15 mouse cellular contexts compared by ENCODE assay signal in genomic region chr19:25654034-25654749, GRCm38 (mm10). TPM values are rescaled to one million over a fixed set of nuclear protein-coding genes. Genes with fewer than 3 reads are reported as not detected.
DNase-seq lines count a peak whose midpoint lies in the region; ATAC-seq and TF ChIP-seq lines count a peak whose summit lies in the region.
"Had no signal": no experiment of that assay in that cellular context is flagged by ENCODE, and none has a peak within 500 bp of the region (broad histone marks: within the 10 kb centered on the region; RNA-seq: fewer than 3 reads in every experiment).

No protein-coding gene starts in this region.

- H3K79me2 ChIP-seq in myocyte (ENCODE audit: control insufficient read depth, insufficient read depth) = no peaks in the 10 kb centered on the region

- H3K27ac ChIP-seq in hindbrain, embryonic 11.5 days (ENCODE audit: low read depth, low read length) = no peak overlapping the region
- H3K27ac ChIP-seq in hindbrain, embryonic 14.5 days = no peak overlapping the region
- H3K27ac ChIP-seq in embryonic facial prominence, embryonic 14.5 days (replicated peaks; ENCODE audit: low read depth, low read length) = peak overlapping the region; percentile 58; the same call in 1 of the 2 replicates
- H3K27ac ChIP-seq: liver, embryonic 15.5 days; macrophage had no signal

- H3ac ChIP-seq in myocyte (ENCODE audit: control insufficient read depth, insufficient read length) = no peak overlapping the region

- no peak overlapping the region for H3K9ac ChIP-seq in hindbrain, embryonic 11.5 days (ENCODE audit: low read depth, low read length)
- H3K9ac ChIP-seq in hindbrain, embryonic 14.5 days = no peak overlapping the region
- no peak overlapping the region for H3K9ac ChIP-seq in embryonic facial prominence, embryonic 14.5 days (ENCODE audit: low read depth, low read length)
- H3K9ac ChIP-seq: liver, embryonic 15.5 days had no signal

- no peaks in the 10 kb centered on the region for H3K4me1 ChIP-seq in hindbrain, embryonic 11.5 days (replicated peaks; ENCODE audit: control insufficient read depth, insufficient read depth, low read length)
- no peaks in the 10 kb centered on the region for H3K4me1 ChIP-seq in hindbrain, embryonic 14.5 days (replicated peaks; ENCODE audit: control insufficient read depth, insufficient read depth, low read length)
- peaks cover 7% of the 10 kb centered on the region for H3K4me1 ChIP-seq in embryonic facial prominence, embryonic 14.5 days (ENCODE audit: control insufficient read depth, insufficient read depth, low read length)
- H3K4me1 ChIP-seq: liver, embryonic 15.5 days had no signal

- H3K4me3 ChIP-seq in hindbrain, embryonic 11.5 days (ENCODE audit: low read depth, low read length) = no peak overlapping the region
- no peak overlapping the region for H3K4me3 ChIP-seq in hindbrain, embryonic 14.5 days (replicated peaks; ENCODE audit: low read length)
- no peak overlapping the region for H3K4me3 ChIP-seq in embryonic facial prominence, embryonic 14.5 days (ENCODE audit: low read depth, low read length)
- no peak overlapping the region for H3K4me3 ChIP-seq in myocyte
- H3K4me3 ChIP-seq: liver, embryonic 15.5 days had no signal

- WGBS in hindbrain, embryonic 11.5 days = 58% methylated on average over 12 of the region's 12 CpGs
- WGBS in hindbrain, embryonic 14.5 days = 58% methylated on average over 12 of the region's 12 CpGs
- 31% methylated on average over 12 of the region's 12 CpGs for WGBS in embryonic facial prominence, embryonic 14.5 days

- peak; percentile 23 for DNase-seq in hindbrain, embryonic 11.5 days (ENCODE audit: low spot score)
- DNase-seq in hindbrain, embryonic 14.5 days (ENCODE audit: low spot score) = no peak
- DNase-seq in NIH3T3 (ENCODE audit: low read depth) = peak; percentile 60
- peak; percentile 87 for DNase-seq in embryonic facial prominence, embryonic 14.5 days (ENCODE audit: low spot score)
- no peak for DNase-seq in cerebellum, adult 9-11 months
- no peak for DNase-seq in right cerebral cortex, adult 2 months (ENCODE audit: low spot score in 2 of 2)
- no peak for DNase-seq in cerebellum, adult 8-10 months
- DNase-seq: cerebellum, postnatal 25 days had no signal

- no peak for TF ChIP-seq POLR2A in myocyte (IDR thresholded peaks at IDR 0.05; ENCODE audit: insufficient read length, low read depth)

- H3K36me3 ChIP-seq in hindbrain, embryonic 11.5 days (ENCODE audit: control insufficient read depth, insufficient read depth, low read length) = no peaks in the 10 kb centered on the region
- H3K36me3 ChIP-seq in hindbrain, embryonic 14.5 days (replicated peaks; ENCODE audit: control insufficient read depth, insufficient read depth) = no peaks in the 10 kb centered on the region
- H3K36me3 ChIP-seq in embryonic facial prominence, embryonic 14.5 days (ENCODE audit: control insufficient read depth, insufficient read depth, low read length) = no peaks in the 10 kb centered on the region
- no peaks in the 10 kb centered on the region for H3K36me3 ChIP-seq in myocyte (ENCODE audit: control insufficient read depth, insufficient read depth)
- H3K36me3 ChIP-seq: liver, embryonic 15.5 days had no signal

- no peaks in the 10 kb centered on the region for H3K9me3 ChIP-seq in hindbrain, embryonic 11.5 days (ENCODE audit: control insufficient read depth, low read length)
- no peaks in the 10 kb centered on the region for H3K9me3 ChIP-seq in hindbrain, embryonic 14.5 days (ENCODE audit: control insufficient read depth, low read length)
- no peaks in the 10 kb centered on the region for H3K9me3 ChIP-seq in embryonic facial prominence, embryonic 14.5 days (ENCODE audit: control insufficient read depth, low read length)
- H3K9me3 ChIP-seq: liver, embryonic 15.5 days had no signal

- ATAC-seq in hindbrain, embryonic 11.5 days (ENCODE audit: low FRiP score) = 0 out of 2 replicates have a peak, but pooled peaks have one; percentile 64
- ATAC-seq in hindbrain, embryonic 14.5 days (ENCODE audit: low FRiP score) = no peak; the same call in 1 of the 2 replicates
- peak; percentile 85 for ATAC-seq in embryonic facial prominence, embryonic 14.5 days (ENCODE audit: low read depth)
- ATAC-seq: Patski had no signal

- H3K4me2 ChIP-seq in hindbrain, embryonic 11.5 days (replicated peaks; ENCODE audit: low read depth, low read length) = no peak overlapping the region
- no peak overlapping the region for H3K4me2 ChIP-seq in hindbrain, embryonic 14.5 days (replicated peaks)
- 0 out of 2 replicates have a peak overlapping the region, but pooled peaks have one; percentile 0 for H3K4me2 ChIP-seq in embryonic facial prominence, embryonic 14.5 days (ENCODE audit: low read depth, low read length)
- peak overlapping the region; percentile 77 for H3K4me2 ChIP-seq in myocyte (ENCODE audit: low read depth)
- H3K4me2 ChIP-seq: liver, embryonic 15.5 days had no signal

- H3K27me3 ChIP-seq in hindbrain, embryonic 11.5 days (ENCODE audit: control insufficient read depth, insufficient read depth, low read length) = no peaks in the 10 kb centered on the region
- H3K27me3 ChIP-seq in hindbrain, embryonic 14.5 days (ENCODE audit: control insufficient read depth, insufficient read depth, low read length) = no peaks in the 10 kb centered on the region
- H3K27me3 ChIP-seq in embryonic facial prominence, embryonic 14.5 days (replicated peaks; ENCODE audit: control insufficient read depth, insufficient read depth, low read length) = peaks cover 5% of the 10 kb centered on the region; the same call in 1 of the 2 replicates
- no peaks in the 10 kb centered on the region for H3K27me3 ChIP-seq in myocyte (ENCODE audit: control insufficient read depth, insufficient read depth, insufficient read length)
- H3K27me3 ChIP-seq: CH12.LX; liver, embryonic 15.5 days had no signal

TF ChIP-seq in myocyte, 11 proteins besides CTCF, POLR2A, EP300 and RAD21:
- TF ChIP-seq E2F4 (IDR thresholded peaks at IDR 0.05; ENCODE audit: insufficient read depth) = no peak
- no peak for TF ChIP-seq POLR2AphosphoS2 (IDR thresholded peaks at IDR 0.05; ENCODE audit: insufficient read length, low read depth)
- peak; percentile 45 for TF ChIP-seq MAX (IDR thresholded peaks at IDR 0.05; ENCODE audit: low read depth)
- TF ChIP-seq TCF12 (IDR thresholded peaks at IDR 0.05; ENCODE audit: insufficient read depth, poor library complexity, severe bottlenecking) = peak; percentile 13
- peak; percentile 39 for TF ChIP-seq TCF3 (IDR thresholded peaks at IDR 0.05; ENCODE audit: insufficient read length, low read depth)
- peak; percentile 39 for TF ChIP-seq USF1 (IDR thresholded peaks at IDR 0.05; ENCODE audit: low read depth)
- no peak for TF ChIP-seq REST (IDR thresholded peaks at IDR 0.05; ENCODE audit: insufficient read depth, insufficient read length)
- peak in 2 of 3 experiments; percentile 77 to 87 for TF ChIP-seq MYOD1 (IDR thresholded peaks at IDR 0.05; ENCODE audit: control insufficient read depth in 1 of 3, insufficient read length in 2 of 3, low read depth in 2 of 3)
- no peak for TF ChIP-seq SRF (IDR thresholded peaks at IDR 0.05; ENCODE audit: control insufficient read depth, insufficient read length, low read depth)
- peak; percentile 44 to 73 (median 59) for TF ChIP-seq MYOG (IDR thresholded peaks at IDR 0.05; ENCODE audit: control insufficient read depth in 1 of 3, insufficient read depth in 1 of 3, insufficient read length in 2 of 3, low read depth in 2 of 3)
- no peak for TF ChIP-seq CEBPB (IDR thresholded peaks at IDR 0.05; ENCODE audit: insufficient read depth, poor library complexity, severe bottlenecking)

RNA-seq across cellular contexts. Expression of gene Dmrt2, which starts 18.0 kb away (rescaled TPM):
- polyA plus RNA-seq in hindbrain, embryonic 11.5 days (2014; fragmentation: Nextera tagmentation; extraction: Ambion mirVana) = 3.0 and 3.4 TPM in 2 replicates
- polyA plus RNA-seq in hindbrain, embryonic 14.5 days (2014; fragmentation: Nextera tagmentation; extraction: Ambion mirVana) = not detected in 2 replicates
- 7.8 and 9.0 TPM in 2 replicates for polyA plus RNA-seq in embryonic facial prominence, embryonic 14.5 days (2014; fragmentation: Nextera tagmentation; extraction: Ambion mirVana)
- 1.8 TPM for polyA plus RNA-seq in myocyte (2012; fragmentation: generic; extraction: Trizol)
- polyA plus RNA-seq: heart, postnatal 0 days; macrophage; Patski had no signal

RNA-seq across cellular contexts. Expression of gene Dmrt3, which starts 44.1 kb away (rescaled TPM):
- polyA plus RNA-seq in hindbrain, embryonic 11.5 days (2014; fragmentation: Nextera tagmentation; extraction: Ambion mirVana) = 0.67 and 1.2 TPM in 2 replicates
- 0.80 and 0.86 TPM in 2 replicates for polyA plus RNA-seq in hindbrain, embryonic 14.5 days (2014; fragmentation: Nextera tagmentation; extraction: Ambion mirVana)
- 1.9 and 2.2 TPM in 2 replicates for polyA plus RNA-seq in embryonic facial prominence, embryonic 14.5 days (2014; fragmentation: Nextera tagmentation; extraction: Ambion mirVana)
- polyA plus RNA-seq in myocyte (2012; fragmentation: generic; extraction: Trizol) = 0.06 TPM
- polyA plus RNA-seq: gonadal fat pad, adult 2 months; heart, postnatal 0 days; liver, embryonic 15.5 days; macrophage; Patski had no signal

Comparison
In these comparisons a context has a peak if more than half of its experiments do, and no peak if none do; other contexts are left out.
1. DNase-seq: peak in hindbrain, embryonic 11.5 days (single experiment), NIH3T3 (single experiment) and embryonic facial prominence, embryonic 14.5 days (single experiment); none in hindbrain, embryonic 14.5 days (single experiment), cerebellum, adult 9-11 months (single experiment), right cerebral cortex, adult 2 months (0 of 2) and cerebellum, adult 8-10 months (single experiment).
2. H3K4me2 ChIP-seq: peak in embryonic facial prominence, embryonic 14.5 days (single experiment) and myocyte (single experiment); none in hindbrain, embryonic 11.5 days (single experiment) and hindbrain, embryonic 14.5 days (single experiment).